Mouse (Mus musculus) forebrain, embryonic 15.5 days (tissue): ENCODE results near the gene Snapin. TPM values are rescaled to one million over a fixed set of nuclear protein-coding genes. Genes with fewer than 3 reads are reported as not detected.

Experiments used
- ATAC-seq: fragments of 200-750 bp; cut with Nextera tagmentation; replicated peaks from 2 replicates; pipeline ENCODE4 v1.8.0; 2017; ENCODE audit warnings: mild to moderate bottlenecking, moderate TSS enrichment, moderate library complexity
- H3K27ac ChIP-seq: fragments of 300-500 bp; sonication (generic); replicated peaks from 2 replicates; pipeline ENCODE4 v1.5.1; 2015; ENCODE audit warnings: mild to moderate bottlenecking, inconsistent platforms
- H3K27me3 ChIP-seq: fragments of 300-500 bp; sonication (generic); 2 replicates; pipeline ENCODE4 v1.6.1; 2015; ENCODE audit warnings: inconsistent platforms
- H3K36me3 ChIP-seq: fragments of 300-500 bp; sonication (generic); 2 replicates; pipeline ENCODE4 v1.6.1; 2015; ENCODE audit warnings: mild to moderate bottlenecking, inconsistent platforms
- H3K4me1 ChIP-seq: fragments of 300-500 bp; sonication (generic); 2 replicates; pipeline ENCODE4 v1.6.1; 2015; ENCODE audit warnings: inconsistent platforms
- H3K4me2 ChIP-seq: fragments of 300-500 bp; sonication (generic); replicated peaks from 2 replicates; pipeline ENCODE4 v1.6.1; 2015; ENCODE audit warnings: mild to moderate bottlenecking, inconsistent platforms
- H3K4me3 ChIP-seq: fragments of 300-500 bp; sonication (generic); 2 replicates; pipeline ENCODE4 v1.5.1; 2015; ENCODE audit warnings: mild to moderate bottlenecking, inconsistent platforms
- H3K9ac ChIP-seq: fragments of 300-500 bp; sonication (generic); replicated peaks from 2 replicates; pipeline ENCODE4 v1.6.1; 2015; ENCODE audit warnings: mild to moderate bottlenecking, inconsistent platforms
- H3K9me3 ChIP-seq: fragments of 300-500 bp; sonication (generic); 2 replicates; pipeline ENCODE4 v1.6.1; 2016; ENCODE audit warnings: inconsistent platforms
- WGBS: fragments of 180-500 bp; shearing (Covaris S2); methylation state at CpG from one replicate; pipeline ENCODE4 v1.1.7; 2015; ENCODE audit warnings: mixed read lengths; 5-methylcytosine and 5-hydroxymethylcytosine counted together
- polyA plus RNA-seq: library from polyadenylated mRNA; unstranded; fragments of >200 nt; fragmentation: Nextera tagmentation; extraction: Ambion mirVana; gene quantifications from 2 replicates; pipeline ENCODE4 v1.2.1, GENCODE M21; 2015

Gene Snapin
- 76.1 and 81.8 TPM in 2 replicates for polyA plus RNA-seq

- peak within 1 kb of the TSS; percentile 68 for H3K9ac ChIP-seq
- peaks cover 7% of the 10 kb centered on the region for H3K4me1 ChIP-seq
- no peaks in the 10 kb centered on the region for H3K27me3 ChIP-seq
- peak within 1 kb of the TSS; percentile 52 for H3K4me2 ChIP-seq
- H3K27ac ChIP-seq = peak within 1 kb of the TSS; percentile 81
- WGBS = under 1% methylated on average over 37 of the region's 37 CpGs
- peak; percentile 98 for ATAC-seq
- peaks cover 37% of the 10 kb centered on the region for H3K36me3 ChIP-seq
- H3K4me3 ChIP-seq = peak within 1 kb of the TSS; percentile 59
- H3K9me3 ChIP-seq = no peaks in the 10 kb centered on the region
These were observed at the start of gene Snapin for GRCm38 (mm10) chr3:90490696-90491256. TSS of gene Snapin (minus strand) at chr3:90491033.

GRCm38 (mm10) chr3:90537905-90538296, 47.1 kb upstream of the Snapin start:
- H3K27me3 ChIP-seq = no peaks in the 10 kb centered on the region
- no peak overlapping the region for H3K4me2 ChIP-seq
- no peak overlapping the region for H3K9ac ChIP-seq
- H3K36me3 ChIP-seq = no peaks in the 10 kb centered on the region
- no peak for ATAC-seq
- no peaks in the 10 kb centered on the region for H3K9me3 ChIP-seq
- WGBS = 85% methylated on average over 5 of the region's 5 CpGs
- H3K4me1 ChIP-seq = peaks cover 7% of the 10 kb centered on the region
- no peak overlapping the region for H3K4me3 ChIP-seq
- no peak overlapping the region for H3K27ac ChIP-seq

- ATAC-seq = no peak
- 51% methylated on average over 10 of the region's 10 CpGs for WGBS
- Histone ChIP-seq H3K9me3 (no peaks in the 10 kb centered on the region), H3K4me3 (no peak within 1 kb of the TSS), H3K4me1 (peaks cover 7% of the 10 kb centered on the region), H3K9ac (no peak within 1 kb of the TSS), H3K27me3 (no peaks in the 10 kb centered on the region), H3K36me3 (no peaks in the 10 kb centered on the region), H3K4me2 (no peak within 1 kb of the TSS), H3K27ac (no peak within 1 kb of the TSS)
These were observed 46.5 kb upstream of the Snapin start, which contains the start of gene S100a16 for GRCm38 (mm10) chr3:90537141-90537904. TSS of gene S100a16 (plus strand) at chr3:90537254.

- ATAC-seq = no peak
- H3K4me2 ChIP-seq = no peak overlapping the region
- WGBS = 56% methylated on average over 1 of the region's 1 CpGs
- H3K36me3 ChIP-seq = no peaks in the 10 kb centered on the region
- no peaks in the 10 kb centered on the region for H3K4me1 ChIP-seq
- no peak overlapping the region for H3K9ac ChIP-seq
- no peaks in the 10 kb centered on the region for H3K9me3 ChIP-seq
- no peaks in the 10 kb centered on the region for H3K27me3 ChIP-seq
- no peak overlapping the region for H3K4me3 ChIP-seq
- no peak overlapping the region for H3K27ac ChIP-seq
These were observed 44.6 kb upstream of the Snapin start for GRCm38 (mm10) chr3:90535446-90535845.

- ATAC-seq = no peak
- Histone ChIP-seq H3K9ac (no peak overlapping the region), H3K27ac (no peak overlapping the region), H3K4me2 (no peak overlapping the region), H3K4me3 (no peak overlapping the region), H3K4me1 (no peaks in the 10 kb centered on the region), H3K36me3 (no peaks in the 10 kb centered on the region), H3K9me3 (no peaks in the 10 kb centered on the region), H3K27me3 (no peaks in the 10 kb centered on the region)
- WGBS = 79% methylated on average over 5 of the region's 5 CpGs
These were observed 40.9 kb upstream of the Snapin start for GRCm38 (mm10) chr3:90531713-90532112.

GRCm38 (mm10) chr3:90527291-90527873, 36.5 kb upstream of the Snapin start:
- Histone ChIP-seq H3K9me3 (no peaks in the 10 kb centered on the region), H3K27ac (no peak overlapping the region), H3K4me2 (no peak overlapping the region), H3K27me3 (no peaks in the 10 kb centered on the region), H3K36me3 (no peaks in the 10 kb centered on the region), H3K4me1 (no peaks in the 10 kb centered on the region), H3K4me3 (no peak overlapping the region), H3K9ac (no peak overlapping the region)
- no peak for ATAC-seq
- 83% methylated on average over 7 of the region's 7 CpGs for WGBS

GRCm38 (mm10) chr3:90526580-90526979, 35.7 kb upstream of the Snapin start, which contains the start of gene S100a14:
TSS of gene S100a14 (plus strand) at chr3:90526856.
- no peak for ATAC-seq
- no peaks in the 10 kb centered on the region for H3K36me3 ChIP-seq
- H3K27me3 ChIP-seq = no peaks in the 10 kb centered on the region
- no peak within 1 kb of the TSS for H3K4me3 ChIP-seq
- H3K4me1 ChIP-seq = no peaks in the 10 kb centered on the region
- H3K27ac ChIP-seq = no peak within 1 kb of the TSS
- no peak within 1 kb of the TSS for H3K9ac ChIP-seq
- WGBS = 71% methylated on average over 5 of the region's 5 CpGs
- H3K9me3 ChIP-seq = no peaks in the 10 kb centered on the region
- H3K4me2 ChIP-seq = no peak within 1 kb of the TSS

GRCm38 (mm10) chr3:90526076-90526475, 35.2 kb upstream of the Snapin start:
- no peak overlapping the region for H3K4me2 ChIP-seq
- no peaks in the 10 kb centered on the region for H3K9me3 ChIP-seq
- ATAC-seq = no peak
- WGBS = 87% methylated on average over 2 of the region's 2 CpGs
- no peaks in the 10 kb centered on the region for H3K4me1 ChIP-seq
- no peaks in the 10 kb centered on the region for H3K36me3 ChIP-seq
- no peak overlapping the region for H3K27ac ChIP-seq
- no peak overlapping the region for H3K9ac ChIP-seq
- H3K27me3 ChIP-seq = no peaks in the 10 kb centered on the region
- no peak overlapping the region for H3K4me3 ChIP-seq

GRCm38 (mm10) chr3:90525421-90525820, 34.6 kb upstream of the Snapin start:
- H3K27ac ChIP-seq = no peak overlapping the region
- ATAC-seq = no peak
- no peaks in the 10 kb centered on the region for H3K36me3 ChIP-seq
- H3K27me3 ChIP-seq = no peaks in the 10 kb centered on the region
- no peak overlapping the region for H3K4me3 ChIP-seq
- no peak overlapping the region for H3K4me2 ChIP-seq
- H3K9ac ChIP-seq = no peak overlapping the region
- no peaks in the 10 kb centered on the region for H3K4me1 ChIP-seq
- no peaks in the 10 kb centered on the region for H3K9me3 ChIP-seq
- 70% methylated on average over 4 of the region's 4 CpGs for WGBS

GRCm38 (mm10) chr3:90517711-90518110, 26.9 kb upstream of the Snapin start:
- Histone ChIP-seq H3K36me3 (no peaks in the 10 kb centered on the region), H3K27me3 (peaks cover 4% of the 10 kb centered on the region; the same call in 1 of the 2 replicates), H3K9ac (no peak overlapping the region), H3K4me3 (no peak overlapping the region), H3K4me1 (peaks cover 13% of the 10 kb centered on the region), H3K27ac (no peak overlapping the region), H3K4me2 (no peak overlapping the region), H3K9me3 (no peaks in the 10 kb centered on the region)
- ATAC-seq = no peak
- 84% methylated on average over 4 of the region's 4 CpGs for WGBS

- Histone ChIP-seq H3K27ac (no peak overlapping the region), H3K4me1 (peaks cover 13% of the 10 kb centered on the region), H3K36me3 (no peaks in the 10 kb centered on the region), H3K9ac (no peak overlapping the region), H3K4me2 (no peak overlapping the region), H3K9me3 (no peaks in the 10 kb centered on the region), H3K27me3 (peaks cover 4% of the 10 kb centered on the region; the same call in 1 of the 2 replicates), H3K4me3 (no peak overlapping the region)
- no peak for ATAC-seq
- WGBS = 90% methylated on average over 4 of the region's 4 CpGs
These were observed 25.0 kb upstream of the Snapin start for GRCm38 (mm10) chr3:90515789-90516188.

- Histone ChIP-seq H3K9ac (peak overlapping the region; percentile 39; the same call in 1 of the 2 replicates), H3K4me2 (peak overlapping the region; percentile 60)
- 69% methylated on average over 1 of the region's 1 CpGs for WGBS
These were observed 24.4 kb upstream of the Snapin start for GRCm38 (mm10) chr3:90515242-90515641.

More at GRCm38 (mm10) chr3:90515242-90515641, 24.4 kb upstream of the Snapin start:
- ATAC-seq = no peak
- Histone ChIP-seq H3K27ac (no peak overlapping the region), H3K27me3 (peaks cover 4% of the 10 kb centered on the region; the same call in 1 of the 2 replicates), H3K4me3 (peak overlapping the region; percentile 36), H3K4me1 (peaks cover 13% of the 10 kb centered on the region), H3K9me3 (no peaks in the 10 kb centered on the region), H3K36me3 (no peaks in the 10 kb centered on the region)
